Mouse (Mus musculus) adrenal gland, postnatal 4 days (tissue): ENCODE data around the gene Rnase2a. TPM values are rescaled to one million over a fixed set of nuclear protein-coding genes. Genes with fewer than 3 reads are reported as not detected.
"Not testable (repeated sequence)": the region's sequence is repeated elsewhere in the genome, so short reads cannot be mapped to it uniquely, and the experiment has no call there.

Experiments used
- DNase-seq, 2 experiments: peaks; one replicate each; pipeline ENCODE4 v3.0.0; 2021 to 2022; ENCODE audit warnings: low spot score in 2 of 2, mixed read lengths in 2 of 2
- long read RNA-seq, 2 experiments: library from polyadenylated mRNA; stranded (forward); transcript quantifications; one replicate each; pipeline ENCODE4 v2.0.0; 2021
- total RNA-seq, 2 experiments: library from RNA; stranded (reverse); gene quantifications; 2 replicates each; pipeline ENCODE4 v1.2.3; 2021

Gene Rnase2a
- total RNA-seq: not detected
- long read RNA-seq, experiment 1: 0 reads
- long read RNA-seq, experiment 2: 0 reads

DNA sequence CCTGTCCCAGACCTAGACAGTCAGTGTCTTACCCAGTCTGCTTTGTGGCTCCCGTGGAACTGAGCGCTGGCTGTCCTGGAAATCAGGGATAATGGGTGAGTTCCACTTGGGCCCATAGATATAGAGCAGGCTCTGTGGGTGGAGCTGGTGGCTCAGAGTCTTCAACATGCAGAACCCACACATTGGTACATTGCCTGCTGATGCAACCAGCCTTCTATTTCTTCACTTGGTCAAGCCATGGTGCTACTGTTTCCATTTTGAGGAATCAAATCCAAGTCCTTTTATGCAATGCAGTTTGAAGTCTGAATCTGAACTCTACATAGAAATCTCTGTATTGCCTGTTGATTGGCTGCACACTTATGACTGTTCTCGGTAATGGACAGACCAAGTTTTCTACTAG lies at the start of gene Rnase2a:
Gene Rnase2a (minus strand): TSS at position 72 of the 400 bp plus-strand sequence.
- DNase-seq: no peak

DNA sequence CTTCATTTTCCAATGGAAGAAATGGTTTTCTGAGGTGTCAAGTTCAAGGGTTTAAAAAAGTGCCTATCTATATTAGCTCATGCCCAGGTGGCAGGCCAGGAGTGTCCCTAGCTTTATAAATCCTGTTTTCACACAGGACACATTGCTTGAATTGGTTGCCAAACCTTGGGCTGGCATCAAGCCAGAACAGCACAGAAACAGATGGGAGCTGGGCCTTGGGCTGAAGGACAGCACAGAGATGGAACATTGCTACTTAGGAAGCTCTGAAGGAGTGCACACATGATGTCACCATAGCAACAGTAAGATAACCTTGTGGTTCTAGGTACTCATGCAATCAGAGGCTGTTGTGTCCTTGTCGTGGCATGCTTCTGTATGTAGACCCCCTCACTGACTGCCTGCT lies 35.6 kb upstream of the Rnase2a start:
- DNase-seq: no peak

- DNase-seq: not testable (repeated sequence)
Measured at GRCm38 (mm10) chr14:51278515-51278914, 22.6 kb upstream of the Rnase2a start.

- DNase-seq: no peak
Measured at GRCm38 (mm10) chr14:51268677-51269076, 12.8 kb upstream of the Rnase2a start.

- DNase-seq: peak; percentile 39 to 65
Measured at GRCm38 (mm10) chr14:51266113-51266512, 10.2 kb upstream of the Rnase2a start.

- no peak for DNase-seq
Measured at GRCm38 (mm10) chr14:51265667-51266066, 9.8 kb upstream of the Rnase2a start.

- no peak for DNase-seq
Measured at GRCm38 (mm10) chr14:51262397-51262796, 6.5 kb upstream of the Rnase2a start.

GRCm38 (mm10) chr14:51259741-51260140 lies 3.8 kb upstream of the Rnase2a start:
- no peak for DNase-seq

- no peak for DNase-seq
Measured at GRCm38 (mm10) chr14:51253569-51253968, 2.3 kb downstream of the Rnase2a start.

DNA sequence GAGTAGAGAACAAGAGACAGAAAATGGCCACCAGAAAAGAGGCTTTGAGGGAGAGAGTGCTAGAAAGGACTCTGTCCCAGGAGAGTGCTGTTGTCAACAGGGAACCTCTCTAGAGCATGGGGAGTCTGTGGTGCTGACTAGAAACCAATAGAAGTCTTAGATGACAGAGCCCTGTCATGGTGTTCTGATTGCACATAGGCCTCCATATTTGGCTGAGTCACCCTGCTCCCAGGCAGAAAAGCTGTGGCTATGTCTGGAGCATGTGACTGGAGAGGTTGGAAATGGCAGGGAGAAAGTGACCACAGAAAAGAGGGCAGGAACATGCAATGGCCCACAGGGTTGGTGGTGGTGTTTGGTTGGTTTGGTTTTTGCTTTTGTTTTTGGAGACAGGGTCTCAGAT lies 3.7 kb downstream of the Rnase2a start:
- DNase-seq: not testable (repeated sequence)

- no peak for DNase-seq
Measured at GRCm38 (mm10) chr14:51250348-51250747, 5.6 kb downstream of the Rnase2a start.

- no peak for DNase-seq
Measured at GRCm38 (mm10) chr14:51247736-51248135, 8.2 kb downstream of the Rnase2a start.

- peak in 1 of 2 experiments; percentile 21 for DNase-seq
Measured at GRCm38 (mm10) chr14:51240899-51241298, 15.0 kb downstream of the Rnase2a start.

- DNase-seq: not testable (repeated sequence)
Measured at GRCm38 (mm10) chr14:51237488-51237887, 18.4 kb downstream of the Rnase2a start.

- not testable (repeated sequence) for DNase-seq
Measured at GRCm38 (mm10) chr14:51229657-51230056, 26.3 kb downstream of the Rnase2a start.

GRCm38 (mm10) chr14:51220075-51220474 lies 35.8 kb downstream of the Rnase2a start:
- DNase-seq: not testable (repeated sequence)

Other genes with a start within 250 kb of the Rnase2a start
- gene Rnase10, start 248.4 kb downstream of the Rnase2a start, total RNA-seq: under 1 TPM in 1 of 2 experiments, not detected in 1; 0.25 TPM
- not detected for gene Rnase9, start 214.2 kb downstream of the Rnase2a start, total RNA-seq
- gene Rnase11, start 205.9 kb downstream of the Rnase2a start, total RNA-seq: not detected
- under 1 TPM in 1 of 2 experiments, not detected in 1; 0.64 TPM for gene Rnase12, start 198.5 kb downstream of the Rnase2a start, total RNA-seq
- gene Olfr750, start 181.7 kb downstream of the Rnase2a start, total RNA-seq: not detected
- gene Rnase4, start 165.0 kb downstream of the Rnase2a start, total RNA-seq: 10 to 100 TPM; 59.1 to 73.4 TPM
- gene Ang, start 165.0 kb downstream of the Rnase2a start, total RNA-seq: 10 to 100 TPM in 1 of 2 experiments, 1 to 10 TPM in 1; 9.9 to 10.7 TPM
- gene Eddm3b, start 141.7 kb downstream of the Rnase2a start, total RNA-seq: under 1 TPM in 1 of 2 experiments, not detected in 1; 0.28 TPM
- 1 to 10 TPM in 1 of 2 experiments, under 1 TPM in 1; 0.84 to 1.6 TPM for gene Rnase6, start 132.2 kb downstream of the Rnase2a start, total RNA-seq
- gene Rnase1, start 109.3 kb downstream of the Rnase2a start, total RNA-seq: 100 to 1,000 TPM in 1 of 2 experiments, not detected in 1; 401 TPM
- gene Rnase2b, start 93.9 kb downstream of the Rnase2a start, total RNA-seq: not detected
- not detected for gene Ang2, start 57.0 kb downstream of the Rnase2a start, total RNA-seq
- not detected for gene Ear14, start 52.7 kb downstream of the Rnase2a start, total RNA-seq
- gene Gm7247, start 105.6 kb upstream of the Rnase2a start, total RNA-seq: not detected
- gene Vmn2r88, start 154.7 kb upstream of the Rnase2a start, total RNA-seq: not detected
- not detected for gene Vmn2r89, start 195.7 kb upstream of the Rnase2a start, total RNA-seq